Mouse (Mus musculus) bone marrow, adult 2 months (tissue): Measurements from ENCODE around the gene Stpg4. TPM values are rescaled to one million over a fixed set of nuclear protein-coding genes. Genes with fewer than 3 reads are reported as not detected.

Source experiments
- H3K27ac ChIP-seq: fragments of 200-500 bp; 2 replicates; pipeline ENCODE4 v1.5.1; 2012; ENCODE audit warnings: low read depth, mild to moderate bottlenecking, control low read depth, inconsistent platforms, low read length; ENCODE audit not compliant: control insufficient read depth, poor library complexity, insufficient read depth
- H3K4me1 ChIP-seq: fragments of 200-500 bp; 2 replicates; pipeline ENCODE4 v1.6.1; 2011; ENCODE audit warnings: low read length; ENCODE audit not compliant: control insufficient read depth, insufficient read depth
- H3K4me3 ChIP-seq: fragments of 200-500 bp; replicated peaks from 2 replicates; pipeline ENCODE3; 2011; ENCODE audit warnings: mild to moderate bottlenecking, low read depth, low read length, control low read depth; ENCODE audit not compliant: control insufficient read depth
- CTCF ChIP-seq: fragments of 200-500 bp; IDR thresholded peaks from 2 replicates; pipeline ENCODE4 v1.5.1; 2011; ENCODE audit warnings: low read length, control low read depth; ENCODE audit not compliant: control insufficient read depth, insufficient read depth
- POLR2A ChIP-seq: fragments of 200-500 bp; IDR thresholded peaks from 2 replicates; pipeline ENCODE4 v1.6.1; 2011; ENCODE audit warnings: low read depth, mild to moderate bottlenecking, control low read depth, low read length, borderline replicate concordance; ENCODE audit not compliant: control insufficient read depth
- WGBS: fragments of 180-500 bp; shearing (Covaris S2); methylation state at CpG from one replicate; pipeline ENCODE4 v1.1.7; 2018; 5-methylcytosine and 5-hydroxymethylcytosine counted together
- polyA plus RNA-seq: library from polyadenylated mRNA; stranded (reverse); fragments of >200 nt; gene quantifications from 2 replicates; pipeline ENCODE4 v1.2.4, GENCODE M21; 2011; ENCODE audit warnings: low replicate concordance; ENCODE audit not compliant: missing spikeins, insufficient read depth, insufficient read length

Stpg4 gene
- polyA plus RNA-seq, 1 experiment = not detected

GRCm38 (mm10) chr17:87453336-87453735, 25.8 kb upstream of the Stpg4 start:
- no peak overlapping the region for H3K27ac ChIP-seq
- no peak for TF ChIP-seq POLR2A
- TF ChIP-seq CTCF = no peak
- H3K4me3 ChIP-seq = no peak overlapping the region
- 82% methylated on average over 7 of the region's 7 CpGs for WGBS
- peaks cover 2% of the 10 kb centered on the region; the same call in 1 of the 2 replicates for H3K4me1 ChIP-seq

- 14% methylated on average over 8 of the region's 8 CpGs for WGBS
- TF ChIP-seq CTCF = no peak
- TF ChIP-seq POLR2A = no peak
- Histone ChIP-seq H3K4me1 (peaks cover 3% of the 10 kb centered on the region; the same call in 1 of the 2 replicates), H3K27ac (no peak overlapping the region), H3K4me3 (no peak overlapping the region)
These were observed 21.3 kb upstream of the Stpg4 start for GRCm38 (mm10) chr17:87448881-87449280.

- no peak overlapping the region for H3K4me3 ChIP-seq
- peaks cover 3% of the 10 kb centered on the region; the same call in 1 of the 2 replicates for H3K4me1 ChIP-seq
- H3K27ac ChIP-seq = no peak overlapping the region
- 77% methylated on average over 9 of the region's 9 CpGs for whole genome bisulfite sequencing
- TF ChIP-seq POLR2A (no peak), CTCF (no peak)
These were observed 20.8 kb upstream of the Stpg4 start for GRCm38 (mm10) chr17:87448339-87448738.

- peaks cover 3% of the 10 kb centered on the region; the same call in 1 of the 2 replicates for H3K4me1 ChIP-seq
- H3K4me3 ChIP-seq = peak overlapping the region; percentile 59
- 49% methylated on average over 12 of the region's 12 CpGs for WGBS
- TF ChIP-seq POLR2A = no peak
- no peak for TF ChIP-seq CTCF
- peak overlapping the region; percentile 92 for H3K27ac ChIP-seq
These were observed 20.2 kb upstream of the Stpg4 start for GRCm38 (mm10) chr17:87447612-87448200.

- Histone ChIP-seq H3K27ac (peak within 1 kb of the TSS; percentile 97), H3K4me1 (peaks cover 3% of the 10 kb centered on the region; the same call in 1 of the 2 replicates)
These were observed 19.4 kb upstream of the Stpg4 start, which contains the start of gene Calm2 for GRCm38 (mm10) chr17:87446767-87447611. Gene Calm2 (minus strand): TSS chr17:87446935.

GRCm38 (mm10) chr17:87445917-87446766, 18.6 kb upstream of the Stpg4 start:
- H3K27ac ChIP-seq = peak overlapping the region; percentile 97
- H3K4me1 ChIP-seq = peaks cover 5% of the 10 kb centered on the region; the same call in 1 of the 2 replicates
- TF ChIP-seq CTCF (no peak), POLR2A (no peak)
- WGBS = under 1% methylated on average over 62 of the region's 86 CpGs
- peak overlapping the region; percentile 59 for H3K4me3 ChIP-seq

More at GRCm38 (mm10) chr17:87446767-87447611, 19.4 kb upstream of the Stpg4 start, which contains the start of gene Calm2:
- peak within 1 kb of the TSS; percentile 59 for H3K4me3 ChIP-seq
- TF ChIP-seq POLR2A (peak; percentile 100), CTCF (peak; percentile 19; the same call in 1 of the 2 replicates)
- under 1% methylated on average over 69 of the region's 69 CpGs for WGBS

GRCm38 (mm10) chr17:87445337-87445916, 17.9 kb upstream of the Stpg4 start:
- 0% methylated on average over 13 of the region's 13 CpGs for WGBS

More at GRCm38 (mm10) chr17:87445337-87445916, 17.9 kb upstream of the Stpg4 start:
- H3K27ac ChIP-seq = 0 out of 2 replicates have a peak overlapping the region, but pooled peaks have one; percentile 19
- peak overlapping the region; percentile 71 for H3K4me3 ChIP-seq
- TF ChIP-seq POLR2A = no peak
- no peak for TF ChIP-seq CTCF
- H3K4me1 ChIP-seq = peaks cover 5% of the 10 kb centered on the region; the same call in 1 of the 2 replicates
